Mouse (Mus musculus) lung, postnatal 10 days (tissue): ENCODE data around the gene Cpsf4l.

Experiments used
- DNase-seq: peaks from one replicate; pipeline ENCODE4 v3.0.0; 2021

Cpsf4l gene

GRCm38 (mm10) chr11:113733631-113734364, 24.0 kb upstream of the Cpsf4l start:
- DNase-seq, result peak; percentile 86

GRCm38 (mm10) chr11:113731945-113732612, 22.3 kb upstream of the Cpsf4l start:
- DNase-seq, result no peak

DNA sequence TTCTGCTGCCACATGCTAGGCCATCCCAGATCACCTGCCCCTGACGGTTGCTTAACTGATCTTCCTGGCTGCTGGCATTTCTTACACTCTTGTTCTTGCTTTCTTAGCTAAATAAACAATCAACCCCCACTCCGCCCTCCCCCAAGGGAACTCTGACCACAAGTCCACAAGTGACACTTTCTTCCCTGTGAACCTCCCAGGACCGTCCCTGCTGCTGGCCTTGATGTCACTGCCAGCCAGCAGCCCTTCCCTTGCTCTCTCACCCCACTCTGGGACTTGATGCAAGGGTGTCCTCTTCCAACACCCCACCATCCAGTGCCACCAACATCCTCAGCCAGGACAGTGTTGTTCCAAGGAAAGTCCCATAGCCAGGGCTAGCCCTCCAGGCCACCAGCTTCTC, 21.1 kb upstream of the Cpsf4l start:
- DNase-seq, result no peak

DNA sequence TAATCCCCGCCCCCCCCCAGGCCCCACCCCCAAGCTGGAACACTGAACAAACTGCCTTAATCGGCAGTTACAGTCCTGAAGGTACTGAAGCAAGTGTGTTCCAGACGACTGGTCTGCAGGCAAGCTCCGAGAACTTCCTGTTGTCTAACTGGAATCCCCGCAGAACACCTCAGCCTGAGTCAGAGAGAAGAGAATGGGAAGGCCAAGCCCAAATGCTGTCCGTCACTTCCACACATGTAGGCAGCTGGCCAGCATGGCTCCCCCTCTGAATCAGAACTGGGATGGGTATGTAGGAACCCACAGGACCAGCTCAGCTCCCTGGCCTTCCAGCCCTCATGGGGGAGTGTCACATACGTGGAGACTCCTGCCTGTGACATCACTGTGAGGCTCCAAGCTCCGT, 20.1 kb upstream of the Cpsf4l start:
- DNase-seq, result no peak

DNA sequence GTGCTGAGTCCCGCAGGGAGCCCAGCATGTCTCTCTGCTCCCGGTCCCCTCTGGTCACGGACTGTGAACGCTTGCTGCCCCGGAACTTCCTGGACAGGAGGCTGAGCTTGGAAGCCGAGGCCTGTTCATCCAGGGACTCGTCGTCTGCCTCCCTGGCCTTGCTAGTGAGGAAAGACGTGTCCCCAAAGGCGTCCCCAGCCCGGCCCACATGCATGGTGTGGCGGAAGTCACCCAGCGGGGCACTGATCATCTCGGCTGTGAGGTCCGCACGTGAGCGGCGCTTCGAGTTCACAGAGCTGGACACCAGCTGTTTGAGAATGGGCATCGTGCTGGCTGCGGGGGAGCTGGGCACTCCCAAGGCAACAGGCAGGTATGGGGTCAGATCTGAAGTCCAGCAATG, 19.4 kb upstream of the Cpsf4l start:
- DNase-seq, result no peak

GRCm38 (mm10) chr11:113727992-113728391, 18.2 kb upstream of the Cpsf4l start:
- DNase-seq, result no peak

GRCm38 (mm10) chr11:113726994-113727888, 17.4 kb upstream of the Cpsf4l start:
- no peak for DNase-seq

DNA sequence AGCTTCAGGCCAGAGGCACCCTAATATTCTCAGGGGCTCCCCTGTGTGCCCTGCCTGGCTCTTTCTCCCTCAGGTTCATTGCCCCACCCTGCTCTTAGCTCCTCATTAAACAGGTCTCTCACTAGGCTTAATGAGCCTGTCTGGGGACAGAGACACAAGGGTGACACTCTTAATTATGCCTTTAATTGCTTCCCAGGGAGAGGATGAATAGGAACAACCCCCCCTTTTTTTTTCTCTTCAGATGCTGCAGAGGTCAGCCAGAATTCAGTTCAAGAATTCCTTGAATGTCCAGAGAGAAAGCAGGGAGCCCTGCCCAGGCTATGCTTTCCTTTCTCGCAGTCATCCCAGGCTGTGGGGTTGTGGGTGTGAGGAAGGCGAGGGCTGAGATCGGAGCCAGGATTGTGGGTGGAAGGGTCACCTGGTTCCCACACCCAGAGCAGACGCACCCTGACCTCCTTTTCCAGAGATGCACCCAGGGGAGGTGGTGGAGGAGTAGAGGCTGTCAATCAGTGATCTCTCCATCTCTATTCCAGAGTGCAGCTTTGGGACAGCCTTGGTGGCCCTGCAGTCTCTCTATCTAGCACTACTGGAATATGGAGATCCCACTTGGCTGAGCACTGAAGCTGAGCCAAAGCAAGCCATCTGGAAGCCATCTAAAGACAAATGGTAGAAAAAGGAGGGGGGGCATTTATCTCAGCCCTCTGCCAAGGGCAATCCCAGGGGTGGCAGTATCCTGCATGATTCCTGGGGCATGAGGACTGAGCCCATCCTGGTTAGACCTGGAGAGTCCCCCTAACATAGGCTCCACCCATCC, 15.6 kb upstream of the Cpsf4l start:
- DNase-seq, result peak; percentile 57

- DNase-seq, result no peak
Measured at GRCm38 (mm10) chr11:113722405-113723090, 12.7 kb upstream of the Cpsf4l start.

DNA sequence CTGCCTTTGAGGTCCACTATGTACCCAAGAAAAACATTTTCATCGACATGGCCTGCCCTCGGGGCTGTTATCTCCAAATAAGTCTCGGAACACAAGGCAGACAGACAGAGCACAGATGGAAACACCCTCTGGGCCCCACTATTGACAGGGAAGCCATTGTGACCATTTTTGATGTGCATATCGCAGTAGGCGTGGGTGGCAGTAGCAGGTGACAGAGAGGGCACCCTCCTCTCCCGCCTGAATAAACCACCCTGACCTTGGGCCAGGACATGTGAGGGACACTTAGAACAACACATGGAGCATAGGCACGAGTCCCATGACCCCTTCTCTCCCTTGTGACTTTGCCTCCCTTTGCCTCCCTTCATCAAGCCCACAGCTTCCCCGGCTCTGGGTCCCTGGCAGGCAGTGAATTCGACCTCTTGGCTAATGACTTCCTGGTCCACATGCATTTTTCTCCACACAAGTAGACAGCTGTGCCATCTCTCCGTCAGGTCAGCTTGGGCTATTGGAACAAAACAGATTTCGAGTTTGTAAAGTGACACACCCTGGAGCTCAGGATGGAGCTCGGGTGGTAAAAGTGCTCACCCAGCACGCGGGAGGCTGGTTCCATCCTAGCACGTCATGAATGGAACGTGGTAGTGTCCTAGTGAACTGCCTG, 8.1 kb upstream of the Cpsf4l start:
- DNase-seq, result peak; percentile 81

GRCm38 (mm10) chr11:113716132-113716531, 6.3 kb upstream of the Cpsf4l start:
- no peak for DNase-seq

DNA sequence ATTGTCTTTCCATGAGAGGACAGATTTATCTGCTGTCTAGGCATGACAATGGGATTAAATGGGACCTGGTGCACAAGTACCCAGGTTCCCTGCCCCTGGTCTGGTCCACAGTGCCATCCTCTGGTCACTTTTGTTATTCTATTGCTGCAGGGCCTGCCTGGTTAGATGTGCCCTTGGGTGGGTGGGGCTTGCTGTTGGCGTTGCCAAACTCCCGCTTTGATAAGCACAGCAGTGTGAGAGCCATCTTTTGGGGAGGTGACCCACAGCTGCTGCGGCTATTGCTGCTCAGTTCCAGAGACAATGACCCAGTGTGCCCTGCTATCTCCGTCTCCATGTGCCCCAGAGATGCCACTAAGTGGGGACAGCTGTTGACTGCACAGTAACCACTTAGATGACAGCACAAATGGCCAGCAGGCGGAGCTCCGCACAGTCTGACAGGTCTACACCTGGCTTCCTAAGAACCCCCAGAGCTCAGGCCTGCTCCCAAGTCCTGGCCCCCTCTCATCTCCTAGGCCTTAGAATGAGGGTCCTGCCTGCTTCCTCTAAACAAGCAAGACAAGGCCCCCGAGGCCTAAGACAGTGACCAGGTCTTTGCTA, 5.4 kb upstream of the Cpsf4l start:
- no peak for DNase-seq

DNA sequence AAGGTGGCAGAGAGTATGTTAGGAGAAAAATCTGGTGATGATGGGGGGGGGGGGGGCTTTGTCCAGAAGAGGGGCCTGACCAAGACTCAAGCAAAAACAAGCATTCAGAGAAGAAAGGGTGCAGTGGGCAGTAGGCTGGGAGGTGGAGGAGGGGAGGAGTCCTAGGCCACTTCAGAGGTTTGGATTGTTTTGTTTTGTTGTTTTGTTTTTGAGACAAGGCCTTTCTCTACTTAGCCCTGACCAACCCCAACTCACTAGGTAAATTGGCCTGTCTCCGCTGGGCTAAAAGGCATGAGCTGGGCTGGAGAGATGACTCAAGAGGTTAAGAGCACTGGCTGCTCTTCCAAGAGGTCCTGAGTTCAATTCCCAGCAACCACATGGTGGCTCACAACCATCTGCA, 1.2 kb upstream of the Cpsf4l start:
- DNase-seq, result no peak

DNA sequence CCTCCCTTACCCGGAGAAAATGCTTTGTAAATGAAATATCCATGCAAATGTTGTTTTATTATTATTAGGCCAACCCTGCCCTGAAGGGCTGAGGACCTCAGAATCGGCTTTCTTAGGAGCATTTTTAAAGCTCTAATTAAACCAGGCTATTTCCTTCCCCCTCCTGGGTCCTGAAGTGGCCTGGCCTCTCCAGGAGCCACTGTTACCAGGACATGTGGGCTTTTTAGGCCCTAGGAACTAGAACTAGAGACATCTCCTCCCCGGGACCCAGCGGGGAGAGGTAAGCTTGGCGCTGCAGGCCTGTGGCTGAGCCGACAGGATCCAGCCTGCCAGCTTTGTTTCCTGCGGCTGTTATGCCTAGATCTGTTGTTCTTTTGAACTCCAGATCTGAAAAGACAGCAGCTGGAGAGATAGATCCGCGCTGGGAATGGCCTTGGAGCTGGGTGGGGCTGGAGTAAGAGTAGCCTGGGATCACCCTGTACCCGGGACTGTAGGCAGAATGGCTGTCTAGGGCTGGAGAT, 500 bp upstream of the Cpsf4l start:
- DNase-seq, result no peak

- DNase-seq, result no peak
Measured at GRCm38 (mm10) chr11:113709272-113709671, 545 bp downstream of the Cpsf4l start.

DNA sequence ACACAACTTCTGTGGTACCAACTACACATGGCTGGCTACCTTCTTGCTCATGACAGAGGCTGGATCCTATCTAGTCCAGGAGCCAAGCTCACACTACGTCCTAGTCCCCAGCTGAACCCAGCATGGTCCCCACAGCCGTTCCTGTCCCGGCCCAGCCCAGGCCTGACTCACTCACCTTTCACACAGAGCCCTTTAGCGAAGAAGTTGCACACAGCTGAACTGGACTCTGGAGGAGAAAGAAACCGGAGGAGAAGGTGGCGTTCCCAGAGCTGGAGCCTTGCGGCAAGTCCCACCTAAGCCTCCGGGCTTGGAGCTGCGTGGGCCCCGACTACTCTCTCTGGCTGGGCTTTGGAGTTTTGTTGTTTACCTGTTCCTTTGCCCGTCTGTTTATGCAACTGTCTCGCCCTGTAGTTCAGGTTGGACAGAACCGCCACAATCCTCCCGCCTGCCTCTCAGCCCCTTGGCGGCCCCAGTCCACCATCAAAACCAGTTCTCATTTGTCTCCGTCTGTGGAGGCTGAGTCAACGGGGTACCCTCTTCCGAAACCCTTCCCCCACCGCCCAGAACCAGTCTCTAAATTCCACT, 1.1 kb downstream of the Cpsf4l start:
- no peak for DNase-seq

DNA sequence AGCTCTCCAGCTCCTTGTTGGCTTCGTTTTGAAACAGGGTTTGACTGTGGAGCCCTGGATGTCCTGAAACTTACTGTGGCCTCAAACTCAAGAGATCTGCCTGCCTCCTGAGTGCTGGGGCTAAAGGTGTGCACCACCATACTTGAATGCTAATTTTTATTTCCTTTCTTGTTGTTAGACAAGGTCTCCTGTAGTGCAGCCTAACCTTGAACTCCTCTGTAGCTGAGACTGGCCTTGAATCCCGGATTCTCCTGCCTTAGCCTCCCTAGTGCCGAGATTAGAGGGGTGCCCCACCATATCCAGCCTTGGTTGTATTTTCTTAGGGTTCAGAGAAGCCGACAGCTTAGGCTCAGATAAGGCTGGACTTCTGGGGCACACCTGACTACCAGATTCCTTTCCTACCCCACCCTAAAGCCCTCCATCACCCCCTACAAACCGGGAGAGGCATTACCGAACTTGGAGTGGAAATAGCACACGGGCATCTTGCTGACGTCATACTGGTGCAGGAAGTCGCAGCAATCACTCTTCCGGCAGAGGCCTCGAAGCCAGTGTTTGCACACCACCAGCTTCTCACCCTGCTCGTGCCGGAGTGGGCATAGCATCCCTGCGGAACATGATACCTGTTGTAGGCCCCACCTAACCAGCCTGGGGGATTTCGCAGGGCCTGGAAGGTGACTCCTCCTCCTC, 3.7 kb downstream of the Cpsf4l start:
- DNase-seq, result no peak

GRCm38 (mm10) chr11:113703758-113704157, 6.1 kb downstream of the Cpsf4l start:
- DNase-seq, result peak; percentile 84

- DNase-seq, result no peak
Measured at GRCm38 (mm10) chr11:113699643-113700042, 10.2 kb downstream of the Cpsf4l start.

DNA sequence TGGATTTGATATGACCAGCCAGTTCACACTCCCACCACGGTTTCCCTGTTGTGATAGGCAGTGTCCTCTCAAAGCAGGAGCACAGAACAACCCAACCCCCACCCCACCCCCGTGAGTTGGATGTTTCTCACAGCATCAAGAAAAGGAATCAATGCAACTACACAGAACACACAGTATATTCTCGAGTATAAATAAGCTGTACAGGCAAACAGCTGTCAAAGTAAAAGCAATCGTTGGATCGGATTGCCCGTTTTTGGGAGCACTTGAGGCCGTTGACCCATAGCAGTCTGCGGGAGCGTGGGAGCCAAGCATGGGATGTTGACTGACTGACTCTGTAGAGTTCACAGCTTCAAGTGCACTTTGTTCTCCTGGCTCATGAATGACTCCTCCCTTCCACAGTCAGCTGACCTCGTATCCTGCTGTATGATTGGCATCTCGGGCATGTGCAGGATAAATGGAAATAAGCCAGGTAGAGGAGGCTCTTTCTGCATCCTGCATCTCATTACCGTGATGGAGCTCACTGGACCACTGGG, 11.7 kb downstream of the Cpsf4l start:
- peak; percentile 66 for DNase-seq
